Mouse (Mus musculus) left cerebral cortex, postnatal 25 days (tissue): ENCODE measurements around the gene Sat2. TPM values are rescaled to one million over a fixed set of nuclear protein-coding genes. Genes with fewer than 3 reads are reported as not detected.
A peak's percentile ranks its signal among the peaks of the same experiment; 100 is the strongest.

Experiments used
- DNase-seq, 2 experiments: peaks; one replicate each; pipeline ENCODE4 v3.0.0; 2022; ENCODE audit warnings: low spot score in 2 of 2, mixed read lengths in 1 of 2
- intact Hi-C: fragments of 180-260 bp; cut with DNase I; formaldehyde crosslinking; loops from one replicate; pipeline ENCODE4 v1.15.1; 2025
- microRNA-seq, 2 experiments: library from miRNA; unstranded; fragments of <30 nt; microRNA quantifications; one replicate each; pipeline ENCODE4 v1.2.0; 2022
- total RNA-seq, 2 experiments: library from RNA; stranded (reverse); gene quantifications; 2 replicates each; pipeline ENCODE4 v1.2.3; 2021

Sat2 gene
- total RNA-seq, 2 experiments from 2014 or later, result 7.4 to 7.7 TPM

DNA sequence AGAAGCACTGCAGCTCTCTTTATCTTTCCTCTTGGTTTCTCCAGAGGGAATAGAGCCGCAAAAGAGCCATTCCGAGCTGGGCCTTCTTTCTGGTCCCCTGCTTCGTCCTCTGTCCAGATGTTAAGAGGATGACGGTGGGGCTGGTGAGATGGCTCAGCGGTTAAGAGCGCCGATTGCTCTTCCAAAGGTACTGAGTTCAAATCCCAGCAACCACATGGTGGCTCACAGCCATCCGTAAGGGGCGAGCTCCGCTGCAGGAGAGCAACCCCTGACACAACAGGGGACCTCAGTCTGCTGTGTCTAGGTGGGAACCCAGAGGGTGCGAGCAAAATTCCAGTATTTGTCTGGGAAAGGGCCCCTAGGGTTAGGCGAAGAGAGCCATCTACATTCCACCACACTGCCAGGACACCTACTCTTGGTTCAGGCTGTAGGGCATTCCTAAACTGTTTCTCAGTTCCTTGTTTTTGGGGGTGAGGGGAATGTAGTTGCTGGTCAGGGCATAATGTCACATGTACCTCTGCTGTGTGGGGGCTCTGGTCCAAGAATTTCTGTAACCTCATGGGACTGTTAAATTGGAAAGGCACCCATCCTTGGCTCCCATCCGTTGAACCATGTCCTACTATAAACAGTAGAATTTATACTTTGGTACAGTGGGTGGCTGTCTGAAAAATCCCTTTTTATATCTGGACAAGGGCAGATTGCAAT is 41.3 kb downstream of the Sat2 start:
- intact Hi-C loops, result loop anchor here (2.0 to 5.0 kb wide), 2 partner anchors 30 to 81 kb away; partner anchors contain the start of genes Fxr2, Trp53 and Wrap53
- no peak for DNase-seq

- intact Hi-C loops, result loop anchor here (2.0 to 5.0 kb wide), 2 partner anchors 31 to 81 kb away; partner anchors contain the start of genes Fxr2, Trp53 and Wrap53
- no peak for DNase-seq
Observed at GRCm38 (mm10) chr11:69663795-69664194, 42.0 kb downstream of the Sat2 start.

- intact Hi-C loops, result loop anchor here (5.0 kb wide), 1 partner anchor 83 kb away; the partner anchor contains the start of genes Trp53 and Wrap53
- DNase-seq, result no peak
Observed at GRCm38 (mm10) chr11:69664841-69665240, 43.0 kb downstream of the Sat2 start.

DNA sequence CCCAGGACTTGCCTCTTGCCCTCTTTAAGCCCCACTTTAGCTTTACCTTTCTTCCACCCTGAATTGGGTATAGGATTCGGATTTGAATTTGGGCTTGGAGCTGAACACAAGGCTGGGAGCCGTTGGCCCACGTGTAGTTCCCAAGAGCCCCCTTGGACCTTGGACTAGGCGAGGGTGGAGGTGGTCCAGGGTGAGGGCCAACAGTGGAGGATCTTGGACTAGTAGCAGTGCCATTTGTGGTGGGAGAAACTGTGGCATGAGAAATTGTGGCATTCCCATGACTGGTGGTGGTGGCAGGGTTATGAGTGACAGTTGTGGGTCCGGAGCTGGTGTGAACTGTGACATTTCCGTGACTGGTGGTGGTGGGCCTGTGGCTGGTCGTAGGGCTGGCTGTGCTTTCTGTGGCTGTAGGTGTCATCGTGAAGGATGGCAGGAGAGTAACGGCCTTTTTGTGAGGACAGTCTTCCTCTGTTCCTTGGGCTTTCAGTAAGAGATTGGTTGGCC is 43.7 kb downstream of the Sat2 start:
- intact Hi-C loops, result no loop called here
- no peak for DNase-seq

DNA sequence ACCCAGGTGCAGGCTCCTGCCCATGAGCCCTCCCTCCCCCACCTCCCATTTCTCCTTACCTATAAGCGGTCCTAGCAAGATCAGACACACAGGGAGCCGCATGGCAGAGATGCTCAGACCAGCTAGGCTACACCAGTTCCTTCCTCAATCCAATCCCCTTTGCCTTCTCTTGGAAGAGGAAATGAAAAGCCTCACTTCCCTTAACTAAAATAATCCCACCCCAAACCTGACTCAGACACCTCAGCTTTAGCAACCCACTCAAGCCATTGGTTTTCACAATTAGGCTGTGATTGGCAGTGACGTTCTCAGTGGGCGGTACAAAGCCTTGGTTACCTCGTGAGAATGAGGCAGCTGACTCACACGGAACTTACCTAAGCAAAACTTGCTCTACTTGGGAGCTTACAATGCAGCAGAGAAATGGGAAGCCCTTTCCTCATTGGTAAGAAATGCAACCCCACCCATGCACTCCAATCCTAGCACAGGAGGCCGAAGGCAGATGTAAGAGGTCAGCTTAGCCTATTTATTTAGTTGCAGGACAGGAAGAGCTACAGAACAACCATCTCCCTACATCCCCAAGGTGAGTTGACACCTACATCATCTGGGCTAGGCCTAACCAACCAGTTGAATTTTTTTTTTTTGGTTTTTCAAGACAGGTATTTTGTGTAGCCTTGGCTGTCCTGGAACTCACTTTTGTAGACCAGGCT is 44.3 kb downstream of the Sat2 start, which contains the start of gene Cd68:
TSS of gene Cd68 (minus strand) at position 193 of the 704 bp plus-strand sequence.
- peak; percentile 75 to 93 for DNase-seq
- intact Hi-C loops, result no loop called here

DNA sequence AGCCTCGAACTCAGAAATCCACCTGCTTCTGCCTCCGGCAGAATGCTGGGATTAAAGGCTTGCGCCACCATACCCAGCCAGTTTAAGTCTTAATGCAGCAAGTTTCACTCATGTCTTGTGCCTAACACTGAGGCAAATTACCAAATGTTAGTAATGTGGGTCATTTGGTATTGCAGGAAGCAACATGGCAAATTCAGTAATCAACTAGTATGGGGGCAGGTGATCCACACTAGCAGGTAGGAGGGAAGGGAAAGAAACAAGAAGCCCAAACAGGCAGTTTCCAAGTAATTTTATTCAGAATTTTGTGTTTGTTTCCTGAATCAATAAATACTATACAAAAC is 44.8 kb downstream of the Sat2 start:
- intact Hi-C loops, result no loop called here
- DNase-seq, result no peak

- DNase-seq, result peak; percentile 91 to 95
- intact Hi-C loops, result no loop called here
Observed at GRCm38 (mm10) chr11:69670786-69671725, 49.2 kb downstream of the Sat2 start.

- peak in 1 of 2 experiments; percentile 28 for DNase-seq
- intact Hi-C loops, result no loop called here
Observed at GRCm38 (mm10) chr11:69671726-69672124, 49.9 kb downstream of the Sat2 start.

DNA sequence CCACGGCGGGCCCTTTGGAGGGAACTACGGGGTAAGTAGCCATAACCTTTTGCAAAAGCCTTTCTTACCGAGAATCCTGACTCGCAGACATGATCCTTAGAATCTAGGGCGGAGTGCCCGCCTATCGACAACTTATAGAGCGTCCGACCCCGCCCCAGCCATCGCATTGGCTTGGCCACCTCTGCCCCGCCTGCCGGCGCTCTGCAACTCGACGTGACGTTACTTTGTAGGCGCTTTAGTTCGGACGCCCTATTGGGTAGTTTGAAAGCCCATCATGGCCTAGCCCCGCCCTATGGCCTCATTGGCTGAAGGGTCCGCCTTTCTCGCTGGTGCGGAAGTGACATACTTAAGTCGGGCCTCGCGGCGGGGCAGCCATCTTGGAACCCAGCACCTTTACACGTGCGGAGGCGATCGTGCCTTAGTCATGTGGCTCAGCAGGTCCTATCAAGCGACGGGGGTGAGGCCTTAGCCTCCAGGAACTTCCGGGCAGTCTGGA is 50.4 kb downstream of the Sat2 start, which contains the start of gene Eif4a1:
TSS of gene Eif4a1 (minus strand) at position 213 of the 496 bp plus-strand sequence.
- intact Hi-C loops, result no loop called here
- DNase-seq, result peak; percentile 100

Small RNA genes lying within 50 kb of the gene (microRNA-seq; reads per million reads assigned to microRNA genes)
- gene Mir1934 (5.4 to 8.1 reads per million in 2 experiments), gene Mir467f (0 reads per million in 2 experiments)

Other genes starting within 250 kb of the Sat2 start
- gene Naa38, start 226.5 kb upstream of the Sat2 start, total RNA-seq, result 100 to 1,000 TPM; 105 to 109 TPM
- 10 to 100 TPM; 35.9 to 41.3 TPM for gene Cyb5d1, start 226.4 kb upstream of the Sat2 start, total RNA-seq
- gene Tmem88, start 223.8 kb upstream of the Sat2 start, total RNA-seq, result 1 to 10 TPM; 3.6 to 3.8 TPM
- 10 to 100 TPM; 23.3 to 25.3 TPM for gene Kdm6b, start 208.3 kb upstream of the Sat2 start, total RNA-seq
- 1 to 10 TPM; 3.0 to 3.6 TPM for gene Dnah2, start 72.9 kb upstream of the Sat2 start, total RNA-seq
- 10 to 100 TPM; 57.5 to 60.4 TPM for gene Efnb3, start 61.8 kb upstream of the Sat2 start, total RNA-seq
- gene Wrap53, start 41.8 kb upstream of the Sat2 start, total RNA-seq, result 10 to 100 TPM; 10.1 to 10.4 TPM
- gene Trp53, start 41.7 kb upstream of the Sat2 start, total RNA-seq, result 10 to 100 TPM; 18.7 to 21.1 TPM
- 100 to 1,000 TPM; 403 to 438 TPM for gene Atp1b2, start 16.1 kb upstream of the Sat2 start, total RNA-seq
- gene Shbg, start 4.1 kb upstream of the Sat2 start, total RNA-seq, result not detected
- 100 to 1,000 TPM; 122 to 133 TPM for gene Fxr2, start 11.0 kb downstream of the Sat2 start, total RNA-seq
- not detected for gene Sox15, start 33.3 kb downstream of the Sat2 start, total RNA-seq
- gene Mpdu1, start 40.6 kb downstream of the Sat2 start, total RNA-seq, result 10 to 100 TPM; 59.1 to 59.7 TPM
- 10 to 100 TPM; 17.5 to 19.6 TPM for gene Cd68, start 44.1 kb downstream of the Sat2 start, total RNA-seq
- 100 to 1,000 TPM; 323 to 328 TPM for gene Eif4a1, start 50.4 kb downstream of the Sat2 start, total RNA-seq
- gene Senp3, start 60.1 kb downstream of the Sat2 start, total RNA-seq, result 10 to 100 TPM; 94.3 to 97.5 TPM
- 1 to 10 TPM; 2.0 to 2.7 TPM for gene Tnfsf13, start 63.8 kb downstream of the Sat2 start, total RNA-seq
- gene Tnfsf12, start 73.8 kb downstream of the Sat2 start, total RNA-seq, result 1 to 10 TPM; 8.6 to 8.9 TPM
- 1 to 10 TPM; 1.9 to 2.2 TPM for gene Tnfsfm13, start 74.1 kb downstream of the Sat2 start, total RNA-seq
- 10 to 100 TPM; 53.3 to 53.6 TPM for gene Polr2a, start 136.6 kb downstream of the Sat2 start, total RNA-seq
- not detected for gene Slc35g3, start 139.9 kb downstream of the Sat2 start, total RNA-seq
- gene Zbtb4, start 143.9 kb downstream of the Sat2 start, total RNA-seq, result 100 to 1,000 TPM; 110 to 114 TPM
- 1 to 10 TPM; 1.3 to 2.0 TPM for gene Chrnb1, start 173.9 kb downstream of the Sat2 start, total RNA-seq
- gene Fgf11, start 179.8 kb downstream of the Sat2 start, total RNA-seq, result 10 to 100 TPM; 14.9 to 17.2 TPM
- not detected for gene Tmem102, start 183.6 kb downstream of the Sat2 start, total RNA-seq
- gene Gm39566, start 193.3 kb downstream of the Sat2 start, total RNA-seq, result not detected
- gene Spem2, start 196.4 kb downstream of the Sat2 start, total RNA-seq, result not detected
- under 1 TPM in 1 of 2 experiments, not detected in 1; 0.43 TPM for gene Spem1, start 200.2 kb downstream of the Sat2 start, total RNA-seq
- 100 to 1,000 TPM; 233 to 248 TPM for gene Nlgn2, start 215.8 kb downstream of the Sat2 start, total RNA-seq
- 100 to 1,000 TPM; 129 to 134 TPM for gene Tmem256, start 216.5 kb downstream of the Sat2 start, total RNA-seq
- 10 to 100 TPM; 15.6 to 19.2 TPM for gene Plscr3, start 224.4 kb downstream of the Sat2 start, total RNA-seq
- gene Tnk1, start 236.7 kb downstream of the Sat2 start, total RNA-seq, result under 1 TPM in 1 of 2 experiments, not detected in 1; 0.27 TPM